10 mouse cellular contexts compared by ENCODE assay signal in the genomic region with DNA sequence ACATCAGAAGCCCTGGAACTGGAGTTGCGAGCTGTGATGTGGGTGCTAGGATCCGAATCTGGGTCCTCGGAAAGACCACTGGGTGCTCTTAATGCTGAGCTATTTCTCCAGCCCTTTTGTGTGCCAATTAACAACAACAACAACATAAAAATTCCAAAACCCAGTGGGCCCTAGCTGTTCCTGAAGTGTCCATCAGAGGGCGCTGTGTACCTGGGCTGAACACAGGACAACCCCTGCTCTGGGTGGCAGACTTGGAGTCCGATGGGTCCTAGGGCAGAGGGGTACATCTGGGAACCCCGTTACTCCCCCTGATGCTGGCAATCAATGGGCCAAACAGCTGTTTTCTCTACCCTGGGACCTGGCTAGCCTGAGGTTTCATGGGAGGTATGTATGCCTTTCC.
DNase-seq lines count a peak whose midpoint lies in the region; ATAC-seq and TF ChIP-seq lines count a peak whose summit lies in the region.
"Had no signal": no experiment of that assay in that cellular context is flagged by ENCODE, and none has a peak within 500 bp of the region (broad histone marks: within the 10 kb centered on the region; RNA-seq: fewer than 3 reads in every experiment).

No protein-coding gene starts in this region.

- no peak for ATAC-seq in kidney, postnatal 0 days (replicated peaks; ENCODE audit: low FRiP score, low read depth)
- ATAC-seq in kidney, embryonic 16.5 days (ENCODE audit: low FRiP score, low TSS enrichment), result no peak
- ATAC-seq: midbrain, embryonic 13.5 days had no signal

- 64% methylated on average over 6 of the region's 6 CpGs for WGBS in kidney, postnatal 0 days
- WGBS in kidney, embryonic 16.5 days, result 55% methylated on average over 6 of the region's 6 CpGs

- H3K9me3 ChIP-seq in kidney, postnatal 0 days (replicated peaks; ENCODE audit: low read length), result no peaks in the 10 kb centered on the region
- H3K9me3 ChIP-seq in kidney, embryonic 16.5 days (ENCODE audit: low read length), result no peaks in the 10 kb centered on the region
- H3K9me3 ChIP-seq: hindbrain, embryonic 10.5 days; limb, embryonic 15.5 days; midbrain, embryonic 13.5 days had no signal

- H3K4me2 ChIP-seq in kidney, postnatal 0 days (ENCODE audit: low read length), result no peak overlapping the region
- no peak overlapping the region for H3K4me2 ChIP-seq in kidney, embryonic 16.5 days (replicated peaks; ENCODE audit: low read depth, low read length)
- H3K4me2 ChIP-seq: limb, embryonic 15.5 days; midbrain, embryonic 13.5 days had no signal

- peak; percentile 64 for TF ChIP-seq CTCF in kidney, postnatal 0 days (IDR thresholded peaks at IDR 0.05; ENCODE audit: low read depth)
- peak; percentile 52 for TF ChIP-seq CTCF in cortical plate, adult 2 months (IDR thresholded peaks at IDR 0.05; ENCODE audit: extremely low read depth, insufficient read depth, low read length)

- H3K36me3 ChIP-seq in kidney, postnatal 0 days (ENCODE audit: insufficient read depth, low read length), result no peaks in the 10 kb centered on the region
- no peaks in the 10 kb centered on the region for H3K36me3 ChIP-seq in kidney, embryonic 16.5 days (ENCODE audit: insufficient read depth, low read length)
- H3K36me3 ChIP-seq: midbrain, embryonic 13.5 days had no signal

- H3K4me1 ChIP-seq in kidney, postnatal 0 days (replicated peaks; ENCODE audit: insufficient read depth, low read length), result no peaks in the 10 kb centered on the region
- H3K4me1 ChIP-seq in kidney, embryonic 16.5 days (ENCODE audit: insufficient read depth, low read length), result no peaks in the 10 kb centered on the region
- H3K4me1 ChIP-seq in cortical plate, adult 2 months (ENCODE audit: control insufficient read depth, insufficient read depth, low read length), result no peaks in the 10 kb centered on the region
- H3K4me1 ChIP-seq: hindbrain, embryonic 10.5 days; midbrain, embryonic 13.5 days had no signal

- no peak overlapping the region for H3K4me3 ChIP-seq in kidney, postnatal 0 days (replicated peaks; ENCODE audit: low read depth, low read length)
- no peak overlapping the region for H3K4me3 ChIP-seq in kidney, embryonic 16.5 days (ENCODE audit: low read length)
- no peak overlapping the region for H3K4me3 ChIP-seq in cortical plate, adult 2 months (ENCODE audit: insufficient read depth, low read length)
- H3K4me3 ChIP-seq: hindbrain, embryonic 10.5 days; limb, embryonic 15.5 days; midbrain, embryonic 13.5 days had no signal

- no peak for TF ChIP-seq POLR2A in cortical plate, adult 2 months (IDR thresholded peaks at IDR 0.05; ENCODE audit: extremely low read depth, insufficient read depth, low read length)

- peak; percentile 13 for DNase-seq in kidney, postnatal 0 days (ENCODE audit: low spot score)
- peak; percentile 47 for DNase-seq in thymus, postnatal 4 days
- no peak for DNase-seq in thymus, postnatal 36 days
- no peak for DNase-seq in urinary bladder, adult 18-20 months (ENCODE audit: low spot score in 2 of 2)
- DNase-seq in kidney, adult 9 months, result no peak

- H3K27me3 ChIP-seq in kidney, postnatal 0 days (ENCODE audit: insufficient read depth, low read length), result no peaks in the 10 kb centered on the region
- H3K27me3 ChIP-seq in kidney, embryonic 16.5 days (ENCODE audit: insufficient read depth, low read length), result no peaks in the 10 kb centered on the region
- H3K27me3 ChIP-seq: limb, embryonic 15.5 days; midbrain, embryonic 13.5 days had no signal

- no peak overlapping the region for H3K27ac ChIP-seq in kidney, postnatal 0 days
- no peak overlapping the region for H3K27ac ChIP-seq in kidney, embryonic 16.5 days (ENCODE audit: low read length)
- no peak overlapping the region for H3K27ac ChIP-seq in cortical plate, adult 2 months (ENCODE audit: insufficient read depth, low read length)
- H3K27ac ChIP-seq: hindbrain, embryonic 10.5 days; limb, embryonic 15.5 days; midbrain, embryonic 13.5 days had no signal

- H3K9ac ChIP-seq in kidney, postnatal 0 days (ENCODE audit: low read depth, low read length), result no peak overlapping the region
- no peak overlapping the region for H3K9ac ChIP-seq in kidney, embryonic 16.5 days (replicated peaks; ENCODE audit: low read length)
- H3K9ac ChIP-seq: limb, embryonic 15.5 days; midbrain, embryonic 13.5 days had no signal

Comparison
In these comparisons a context has a peak if more than half of its experiments do, and no peak if none do; other contexts are left out.
1. DNase-seq: peak in kidney, postnatal 0 days (single experiment) and thymus, postnatal 4 days (single experiment); none in thymus, postnatal 36 days (0 of 2), urinary bladder, adult 18-20 months (0 of 2) and kidney, adult 9 months (single experiment).